Mouse (Mus musculus) CD4-positive helper T cell, adult 2 months (primary cell): ENCODE data around the gene Tmem206.
A peak's percentile ranks its signal among the peaks of the same experiment; 100 is the strongest.

Experiments used
- DNase-seq: peaks from one replicate; pipeline ENCODE4 v3.0.0-alpha.2; 2012; ENCODE audit warnings: low read depth, missing footprints, low spot score

Gene Tmem206

DNA sequence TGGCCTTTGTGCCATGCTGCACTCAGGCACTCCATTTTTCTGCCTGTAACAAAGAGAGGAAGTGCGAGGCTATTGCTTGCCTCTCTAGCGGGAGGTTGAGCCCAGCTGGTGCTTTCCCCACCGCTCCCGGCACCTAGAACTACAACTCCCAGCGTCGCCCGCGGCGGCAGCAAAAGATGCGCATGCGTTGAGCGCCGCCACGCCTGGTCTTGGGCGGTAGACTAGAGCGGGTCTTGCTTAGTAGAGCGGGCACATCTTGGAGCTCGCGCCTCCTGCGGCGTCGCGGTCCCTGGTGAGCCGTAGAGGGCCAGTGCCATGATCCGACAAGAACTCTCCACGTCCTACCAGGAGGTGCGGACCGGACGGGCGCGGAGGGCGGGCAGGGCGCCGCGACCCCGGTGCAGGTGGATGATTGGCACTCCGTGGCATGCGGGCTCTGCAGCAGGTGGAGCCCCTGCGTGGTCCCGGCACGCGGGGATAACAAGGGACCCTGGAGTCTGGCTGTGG lies at the start of gene Tmem206:
Gene Tmem206, plus strand, starts transcription at position 187 of the 507 bp plus-strand sequence.
- DNase-seq, result peak; percentile 98

DNA sequence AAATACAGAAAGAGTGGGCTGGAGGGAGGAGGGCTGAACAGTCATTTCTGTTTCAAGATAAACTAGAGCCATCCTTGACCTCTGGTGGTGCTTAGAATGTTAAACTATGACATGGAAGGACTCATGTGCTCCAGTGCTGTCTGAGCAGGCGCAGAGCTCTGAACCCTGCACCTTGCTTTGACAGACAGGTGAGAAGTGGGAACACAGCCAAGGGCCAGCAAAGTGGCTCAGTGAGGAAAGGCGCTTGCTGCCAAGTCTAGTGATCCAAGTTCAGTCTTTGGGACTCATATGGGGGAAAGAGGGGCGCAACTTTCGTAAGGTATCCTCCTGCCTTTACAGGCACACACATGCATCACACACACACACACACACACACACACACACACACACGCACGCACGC lies 49.5 kb upstream of the Tmem206 start:
- DNase-seq, result no peak

DNA sequence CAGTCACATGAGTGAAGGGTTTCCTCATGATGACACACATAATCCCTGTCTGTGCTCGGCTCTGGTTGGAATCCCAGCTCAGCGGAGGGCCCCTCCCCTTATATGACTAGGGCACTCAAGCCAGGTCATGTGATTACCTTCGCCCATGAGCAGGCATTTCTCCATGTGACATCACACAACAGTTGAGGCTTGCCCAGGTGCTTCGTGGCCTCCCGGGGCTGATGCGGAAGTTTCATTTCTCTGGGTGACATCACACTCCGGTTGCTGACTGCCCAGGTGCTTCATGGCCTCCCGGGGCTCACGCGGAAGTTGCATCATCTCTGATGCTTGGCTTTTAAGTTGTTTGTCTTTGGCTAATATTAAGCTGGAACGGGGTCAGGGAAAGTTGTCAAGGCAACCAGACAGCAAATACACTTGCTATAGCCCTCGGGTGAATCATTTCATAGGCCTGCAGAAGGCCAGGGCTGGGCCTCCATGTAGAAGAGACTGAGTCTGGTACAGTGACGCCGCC lies 48.1 kb upstream of the Tmem206 start:
- DNase-seq, result no peak

DNA sequence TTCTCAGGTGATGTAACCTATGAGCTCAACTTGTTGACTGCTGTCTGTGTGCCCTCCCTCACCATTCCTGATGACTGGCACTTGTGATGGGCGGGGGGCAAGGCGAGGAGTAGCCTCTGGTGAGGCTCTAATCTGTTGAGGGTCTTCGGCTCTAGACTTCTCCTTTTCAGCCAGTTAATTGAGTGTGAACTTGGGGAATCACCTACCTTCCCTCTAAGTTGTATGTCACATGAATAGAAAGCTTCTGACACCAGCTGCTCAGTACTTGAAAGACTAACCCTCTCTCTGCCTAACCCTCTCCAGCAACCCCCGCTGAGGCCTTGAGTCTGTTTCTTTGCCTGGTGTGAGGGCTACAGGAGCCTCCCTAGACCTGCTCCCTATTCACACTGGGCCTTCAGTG lies 47.4 kb upstream of the Tmem206 start:
- DNase-seq, result no peak

DNA sequence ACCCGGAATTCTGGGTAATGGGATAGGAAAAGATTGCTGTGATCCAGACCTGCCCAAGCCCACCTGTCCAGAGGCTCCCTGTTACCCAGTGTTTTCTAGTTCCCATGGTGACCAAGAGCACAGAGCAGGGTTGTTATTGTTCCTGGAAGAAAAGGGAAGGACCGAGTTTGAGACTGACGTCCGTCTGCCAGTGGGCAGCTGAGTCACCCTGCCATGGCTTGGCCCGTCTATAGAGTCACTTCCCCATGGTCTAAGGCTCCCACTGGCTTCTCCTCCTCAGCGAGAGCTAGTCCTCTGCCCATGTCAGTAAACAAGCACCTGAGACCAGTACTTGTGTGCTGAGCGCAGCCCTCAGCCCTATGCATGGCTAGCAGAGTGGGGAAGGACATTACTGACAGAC lies 44.5 kb upstream of the Tmem206 start:
- no peak for DNase-seq

DNA sequence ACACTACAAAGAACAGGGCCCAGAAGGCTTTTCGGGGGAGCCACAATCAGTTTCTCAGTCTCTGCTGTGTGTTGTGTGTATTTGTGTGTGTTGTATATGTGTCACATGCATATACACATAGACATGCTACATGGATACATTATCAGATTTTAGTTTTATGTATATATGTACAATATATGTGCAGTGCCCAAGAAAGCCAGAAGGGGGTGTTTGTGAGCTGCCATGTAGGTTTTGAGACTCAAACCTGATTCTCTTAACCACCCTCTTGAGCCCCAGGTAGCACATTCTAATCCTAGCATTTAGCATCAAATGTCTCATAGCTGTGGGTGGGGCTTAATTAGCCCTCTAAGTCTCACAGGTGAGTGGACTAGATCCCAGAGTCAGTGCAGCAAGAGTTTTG lies 43.4 kb upstream of the Tmem206 start:
- no peak for DNase-seq

DNA sequence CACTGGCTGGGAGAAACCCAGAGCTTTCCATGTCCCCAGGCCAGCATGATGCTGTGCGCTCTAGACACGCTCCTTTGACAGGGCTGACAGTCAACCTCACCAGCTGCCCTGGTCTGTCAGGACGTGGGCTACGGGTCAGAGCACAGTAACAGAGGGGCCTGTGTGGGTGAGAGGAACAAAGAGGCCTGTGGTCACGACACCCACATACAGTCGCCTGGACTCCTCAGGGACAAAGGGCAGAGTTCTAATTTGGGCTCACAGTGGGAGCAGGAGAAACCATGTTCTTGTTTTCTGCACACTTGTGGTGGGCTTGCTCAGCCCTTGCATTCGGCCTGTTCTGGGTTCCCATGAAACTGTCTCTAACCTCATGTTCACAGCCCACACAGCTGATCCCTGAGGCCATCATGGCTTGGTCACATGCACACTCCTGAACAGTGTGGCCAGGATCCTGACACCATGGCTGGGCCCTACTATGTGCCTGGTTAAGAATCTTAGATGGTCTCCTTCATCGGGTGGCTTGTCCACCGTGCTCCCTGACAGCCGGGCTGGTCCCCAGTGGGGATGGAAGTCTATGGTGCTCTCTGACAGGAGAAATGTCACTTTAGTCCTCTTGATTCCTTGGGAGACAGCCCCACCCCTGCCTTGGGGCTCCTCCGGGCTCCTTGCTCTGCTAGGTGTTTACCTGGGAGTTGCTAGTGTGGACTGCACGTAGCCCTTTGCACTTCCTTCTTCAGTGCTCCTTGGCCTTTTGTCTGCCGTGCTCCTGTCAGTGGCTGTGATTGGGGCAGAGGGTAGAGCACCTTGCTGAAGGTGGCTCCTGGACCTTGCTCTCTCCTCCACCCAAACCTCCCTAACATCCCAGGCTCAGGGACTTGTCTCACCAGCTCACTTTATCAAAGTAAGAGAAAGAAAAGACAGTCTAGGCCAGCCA lies 42.3 kb upstream of the Tmem206 start:
- no peak for DNase-seq

DNA sequence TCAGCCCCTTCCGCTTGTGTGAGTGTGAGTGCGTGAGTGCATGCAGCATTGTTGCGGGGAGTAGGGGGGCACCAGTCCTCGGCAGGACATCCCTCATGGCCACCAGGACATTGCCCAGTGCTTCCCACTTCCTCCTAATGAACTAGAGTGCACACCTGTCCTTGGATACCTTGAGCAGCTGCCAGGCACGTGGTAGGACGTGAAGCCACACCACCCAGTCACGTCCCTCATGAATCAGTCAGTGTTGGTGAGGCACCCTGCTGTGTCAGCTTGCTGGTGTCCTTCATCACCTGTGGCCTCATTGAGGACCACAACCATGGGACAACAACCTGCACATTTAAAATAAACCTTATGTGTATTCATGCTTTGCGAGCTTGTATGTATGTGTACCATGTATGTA lies 41.2 kb upstream of the Tmem206 start:
- no peak for DNase-seq

DNA sequence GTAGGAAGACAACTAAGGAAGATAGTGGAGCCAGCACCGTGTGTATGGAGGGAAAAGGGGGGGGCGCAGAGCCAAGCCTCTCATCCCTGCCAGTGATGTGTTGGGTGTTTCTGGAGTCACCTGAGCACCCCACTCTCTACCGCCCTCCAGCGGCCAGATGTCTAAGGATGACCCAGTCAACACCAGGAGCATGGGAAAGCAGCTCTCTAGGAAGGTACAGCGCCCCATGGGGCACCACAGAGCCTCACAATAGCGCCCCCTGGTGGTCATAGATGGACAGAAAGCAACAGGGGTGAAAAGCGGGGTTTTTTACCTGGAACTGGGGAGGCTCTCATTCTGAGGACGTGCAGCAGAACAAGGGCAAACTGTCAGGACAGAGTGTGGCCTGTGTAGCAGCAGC lies 37.0 kb upstream of the Tmem206 start:
- peak; percentile 64 for DNase-seq

DNA sequence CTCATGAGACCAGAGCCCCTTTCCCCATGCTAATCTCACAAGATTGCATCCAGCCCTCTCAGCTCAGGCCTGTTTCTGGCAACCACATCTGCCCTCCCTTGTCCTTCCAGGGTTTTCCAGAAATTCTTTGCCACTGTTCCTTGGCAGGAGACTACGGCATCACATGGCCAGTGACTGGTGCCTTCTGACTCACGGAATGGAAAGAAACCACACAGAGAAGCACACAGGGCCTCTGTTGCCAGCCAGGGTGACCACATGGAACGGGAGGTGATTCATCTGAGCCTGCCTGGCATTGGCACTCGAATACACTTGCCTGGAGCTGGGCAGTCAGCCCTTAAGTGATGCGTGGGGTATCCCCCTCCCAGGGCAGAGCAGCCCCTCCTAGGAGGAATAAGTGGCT lies 33.4 kb upstream of the Tmem206 start:
- DNase-seq, result no peak

DNA sequence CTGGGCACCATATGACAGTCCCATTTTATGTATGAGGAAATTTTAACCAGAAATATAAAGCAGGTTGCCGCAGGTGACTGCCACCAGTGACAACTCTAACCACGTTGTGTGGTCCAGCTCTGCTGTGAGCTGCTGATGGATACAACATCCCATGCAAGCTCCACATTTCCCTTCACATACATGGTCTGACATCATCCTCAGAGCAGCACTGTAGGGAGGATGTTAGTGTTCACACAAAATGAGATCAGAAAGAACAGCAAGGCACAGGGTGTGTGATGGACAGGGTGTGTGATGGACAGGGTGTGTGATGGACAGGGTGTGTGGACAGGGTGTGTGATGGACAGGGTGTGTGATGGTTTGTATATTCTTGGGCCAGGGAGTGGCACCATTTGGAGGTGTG lies 32.7 kb upstream of the Tmem206 start:
- DNase-seq, result no peak

DNA sequence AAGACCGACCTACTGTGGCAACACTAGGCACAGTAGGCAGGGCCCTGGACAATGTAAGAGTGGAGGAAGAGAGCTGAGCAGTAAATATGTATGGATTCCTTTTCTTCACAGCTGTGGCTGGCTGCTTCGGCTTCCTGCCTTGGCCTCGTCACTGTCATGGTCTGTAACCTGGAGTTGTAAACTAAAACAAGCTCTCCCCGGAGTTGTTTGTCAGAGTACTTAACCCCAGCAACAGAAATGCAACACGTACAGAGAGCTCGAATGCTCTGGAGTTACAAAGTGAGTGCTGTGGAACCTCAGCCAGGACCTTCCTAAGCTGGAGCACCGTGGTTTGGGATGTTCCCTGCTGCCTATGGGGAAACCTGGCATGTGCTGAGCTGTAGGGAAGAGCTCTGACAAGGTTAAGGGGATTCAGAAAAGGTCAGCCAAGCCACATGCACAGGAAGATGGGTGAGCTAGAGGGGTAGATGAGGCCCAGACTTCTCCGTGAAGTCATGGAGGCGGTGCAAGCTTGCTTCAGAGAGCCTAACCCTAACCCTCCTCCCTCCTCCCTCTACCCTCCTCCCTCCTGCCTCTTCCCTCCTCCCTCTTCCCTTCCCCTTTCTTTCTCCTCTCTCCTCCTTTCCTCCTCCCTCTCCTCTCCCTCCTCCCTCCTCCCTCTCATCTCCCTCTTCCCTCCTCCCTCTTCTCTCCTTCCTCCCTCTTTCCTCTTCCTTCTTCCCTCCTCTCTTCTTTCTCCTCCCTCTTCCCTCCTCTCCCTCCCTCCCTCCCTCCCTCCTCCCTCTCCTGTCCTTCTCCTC lies 31.5 kb upstream of the Tmem206 start:
- DNase-seq, result no peak

DNA sequence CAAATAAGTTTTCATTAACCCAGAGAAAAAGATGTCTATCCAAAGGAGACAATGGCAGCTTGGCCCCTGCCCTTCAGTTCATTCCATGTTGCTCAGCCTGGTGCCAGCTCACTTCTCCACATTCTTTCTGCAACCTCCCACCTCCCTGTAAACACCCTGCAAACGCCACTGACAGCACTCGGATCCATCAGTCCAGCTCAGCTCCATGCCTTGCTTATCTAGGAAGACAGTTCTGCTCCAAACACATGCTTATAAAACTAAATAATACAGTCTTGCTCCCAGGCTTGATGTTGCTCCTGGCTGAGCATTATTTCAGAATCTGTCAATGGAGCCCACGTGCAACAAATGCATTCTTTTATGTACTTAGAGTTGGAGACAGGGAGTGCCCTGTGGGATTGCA lies 29.9 kb upstream of the Tmem206 start:
- DNase-seq, result no peak

DNA sequence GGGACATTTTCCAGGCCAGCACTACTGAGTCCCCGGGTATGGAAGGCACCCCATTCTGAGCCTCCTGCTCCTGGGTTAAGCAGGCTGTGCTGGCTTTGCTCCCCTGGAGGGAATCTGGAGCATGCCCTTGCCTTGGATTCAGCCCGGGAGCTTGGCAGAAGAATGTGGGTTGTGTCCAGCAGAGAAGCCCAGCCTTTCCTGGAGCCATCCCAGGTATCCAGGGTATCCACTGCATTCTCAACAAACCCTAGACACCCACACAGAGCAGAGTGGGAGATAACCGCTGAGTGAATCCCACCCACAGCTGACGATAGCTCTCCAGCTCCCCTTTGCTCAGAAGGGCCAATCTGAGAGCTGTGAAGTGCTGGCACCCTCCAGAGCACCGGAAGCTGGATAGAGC lies 29.3 kb upstream of the Tmem206 start:
- no peak for DNase-seq

DNA sequence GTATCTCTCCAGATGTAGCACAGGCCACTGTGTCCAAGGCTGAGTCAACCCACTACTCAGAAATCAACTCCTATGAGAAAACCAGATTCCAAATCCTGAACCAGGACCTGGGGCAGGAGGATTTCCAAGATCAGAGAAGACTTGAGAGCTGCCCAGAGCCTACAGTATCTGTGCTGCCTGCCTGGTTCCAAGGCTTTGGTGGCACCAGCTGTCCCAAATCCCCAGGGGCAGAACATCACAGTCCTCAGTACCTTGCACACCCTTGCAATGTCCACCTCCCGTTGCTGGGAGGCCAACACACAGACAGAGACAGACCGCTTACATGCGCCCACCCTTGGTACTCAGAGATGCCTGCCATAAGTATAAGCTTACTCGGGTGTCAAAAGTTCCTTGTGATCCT lies 27.4 kb upstream of the Tmem206 start:
- no peak for DNase-seq

DNA sequence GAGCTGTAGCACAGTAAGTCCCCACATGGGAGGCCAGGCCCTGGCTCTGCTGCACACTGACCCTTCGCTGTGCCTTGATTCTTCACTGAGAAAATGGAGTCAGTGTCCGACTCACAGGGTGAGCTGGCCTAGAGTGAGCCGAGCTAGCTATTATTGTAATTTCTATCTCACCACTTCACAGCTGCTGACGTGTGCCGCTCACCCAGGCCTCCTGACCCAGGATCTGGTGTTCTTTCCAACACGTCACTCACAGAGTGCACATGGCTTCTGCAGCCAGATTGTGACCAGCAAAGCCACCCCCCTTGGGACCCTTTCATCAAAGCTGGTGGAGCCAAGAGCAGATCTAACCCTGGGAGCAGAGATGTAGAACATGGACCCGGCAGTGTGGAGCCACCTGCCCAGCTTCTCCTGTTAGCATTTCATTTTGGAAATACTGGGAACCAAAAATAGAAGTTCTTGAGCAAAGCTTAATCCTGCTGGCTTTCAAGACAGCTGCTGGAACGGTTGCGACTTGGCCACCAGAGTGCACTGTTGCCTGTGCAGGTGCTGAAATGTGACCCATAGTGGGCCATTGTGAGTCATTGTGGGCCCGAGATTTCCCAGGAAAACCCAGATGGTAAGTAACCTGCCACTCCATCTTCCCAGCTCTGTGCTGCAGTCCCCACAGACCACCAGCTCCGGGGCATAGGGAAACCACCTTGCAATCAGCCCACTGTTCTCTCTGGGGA lies 26.3 kb upstream of the Tmem206 start:
- no peak for DNase-seq

DNA sequence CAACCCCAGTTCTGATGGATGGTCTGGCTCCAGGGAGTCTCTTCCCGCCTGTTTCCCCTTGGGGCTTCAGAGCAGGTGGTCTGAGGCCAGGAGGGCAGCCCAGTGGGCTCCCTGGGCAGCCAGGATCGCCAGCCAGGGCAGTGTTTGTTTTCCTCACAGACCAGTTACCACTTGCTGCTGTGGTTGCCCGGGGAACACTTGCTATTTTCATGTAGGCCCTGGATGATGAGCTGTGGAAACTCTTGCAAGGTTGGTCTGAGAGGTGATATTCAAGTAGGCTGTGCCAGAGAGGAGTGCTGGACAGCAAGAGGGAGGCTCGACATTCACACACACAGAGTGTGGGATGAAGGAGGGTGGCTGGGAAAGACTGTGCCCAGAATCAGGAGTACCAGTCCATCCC lies 23.8 kb upstream of the Tmem206 start:
- DNase-seq, result no peak

DNA sequence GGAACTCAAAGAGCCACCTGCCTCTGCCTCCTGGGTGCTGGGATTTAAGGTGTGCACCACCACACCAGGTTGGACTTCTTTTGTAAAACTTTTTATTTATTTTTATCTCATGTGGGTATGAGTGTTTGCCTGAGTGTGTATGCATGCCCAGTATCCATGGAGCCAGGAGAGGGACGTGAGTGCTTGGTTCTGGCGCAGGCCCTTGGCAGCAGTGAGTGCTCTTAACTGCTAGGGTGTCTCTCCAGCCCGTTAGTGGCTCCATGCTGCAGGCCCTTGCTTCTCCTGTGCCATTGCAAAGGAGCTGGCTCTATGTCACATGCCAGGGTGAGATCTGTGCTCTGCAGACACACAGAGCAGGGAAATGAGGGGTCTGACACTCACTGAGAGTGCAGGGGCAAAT lies 22.0 kb upstream of the Tmem206 start:
- DNase-seq, result no peak

DNA sequence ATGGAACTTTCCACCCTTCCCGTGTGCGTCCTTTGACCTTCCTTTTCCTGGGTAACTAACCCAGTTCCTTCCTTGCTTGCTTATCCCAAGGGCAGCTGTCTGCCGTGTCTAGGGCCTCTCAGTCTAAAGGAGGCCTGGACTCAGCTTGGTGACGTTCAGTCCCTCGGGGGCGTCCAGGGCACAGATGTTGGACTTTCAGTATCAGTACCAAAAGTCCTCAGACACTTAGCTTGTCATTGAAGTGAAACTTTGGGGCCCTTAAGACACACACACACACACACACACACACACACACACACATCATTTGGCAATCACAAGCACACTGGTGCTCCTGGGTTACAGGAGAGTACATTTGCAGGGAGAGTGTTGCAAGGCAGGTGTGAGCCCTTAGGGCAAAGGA lies 21.5 kb upstream of the Tmem206 start:
- no peak for DNase-seq

DNA sequence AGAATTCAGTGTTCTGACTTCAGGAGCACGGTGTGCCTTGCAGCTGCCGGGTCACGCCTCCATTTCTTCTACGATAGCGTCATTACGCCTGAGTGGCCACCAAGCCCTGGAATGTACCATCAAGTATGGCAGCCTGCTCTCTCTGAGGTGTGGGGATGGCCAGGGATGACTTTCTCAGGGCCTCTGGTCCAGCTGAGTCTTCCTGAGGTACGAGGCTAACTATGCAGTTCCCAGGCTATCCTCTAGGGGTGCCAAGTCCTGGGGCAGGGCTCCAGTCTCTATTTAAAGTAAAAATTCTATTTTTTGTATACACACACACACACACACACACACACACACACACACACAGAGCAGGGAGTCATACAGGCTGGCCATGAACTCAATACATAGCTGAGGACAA lies 20.1 kb upstream of the Tmem206 start:
- peak; percentile 31 for DNase-seq

DNA sequence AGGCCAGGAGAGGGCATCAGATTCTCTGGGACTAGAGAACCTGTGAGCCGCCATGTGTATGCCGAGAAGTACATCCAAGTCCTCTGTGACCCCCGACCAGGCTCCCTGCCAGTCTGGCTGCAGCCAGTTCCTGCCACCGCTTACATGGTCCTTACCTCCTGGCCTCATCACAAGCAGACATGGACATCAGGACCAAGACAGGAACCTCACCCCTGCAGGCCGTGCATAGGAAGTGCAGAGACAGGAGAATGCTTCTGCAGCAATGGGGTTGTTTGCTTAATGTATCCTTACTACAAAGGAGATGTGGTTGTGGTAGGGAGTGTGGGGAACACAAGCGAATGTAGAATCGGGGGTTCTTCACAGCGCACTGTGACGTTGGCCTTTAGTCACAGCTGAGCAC lies 19.4 kb upstream of the Tmem206 start:
- no peak for DNase-seq
